Mouse (Mus musculus): ENCODE results near the gene Ubn1.

DNA sequence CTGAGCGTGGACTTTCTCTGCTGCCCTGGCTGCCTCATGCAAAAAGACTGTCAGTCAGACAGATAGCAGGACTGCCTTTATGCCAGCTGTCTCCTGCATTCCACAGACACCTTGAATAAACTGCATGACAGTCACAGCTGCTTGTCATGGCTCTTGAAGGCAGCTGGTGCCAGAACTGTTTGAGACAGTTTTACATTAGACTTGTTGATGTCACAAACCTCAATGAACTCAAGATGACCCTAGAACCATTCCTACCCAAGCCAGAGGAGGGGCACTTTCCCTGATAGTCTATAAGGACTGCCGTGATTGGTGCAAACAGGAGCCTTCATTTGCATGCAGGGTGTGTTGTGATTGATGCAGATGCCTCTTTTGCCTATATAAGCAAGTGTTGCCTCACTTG lies 63.7 kb downstream of the Ubn1 start:
- TF ChIP-seq HCFC1 (IDR thresholded peaks at IDR 0.05; ENCODE audit: borderline replicate concordance, insufficient read depth, low read length) = no peak
- TF ChIP-seq ZNF384 (IDR thresholded peaks at IDR 0.05; ENCODE audit: low read depth, low read length) = no peak
- no peak for TF ChIP-seq CHD2 (IDR thresholded peaks at IDR 0.05; ENCODE audit: low read depth, low read length)
- TF ChIP-seq ZC3H11A (IDR thresholded peaks at IDR 0.05; ENCODE audit: borderline replicate concordance, low read depth, low read length) = no peak

Measured in ES-E14 (cell line).